7 mouse cellular contexts compared by ENCODE assay signal in genomic region chr2:91079026-91079384, GRCm38 (mm10). TPM values are rescaled to one million over a fixed set of nuclear protein-coding genes. Genes with fewer than 3 reads are reported as not detected.
A peak's percentile ranks its signal among the peaks of the same experiment; 100 is the strongest.
DNase-seq lines count a peak whose midpoint lies in the region; ATAC-seq and TF ChIP-seq lines count a peak whose summit lies in the region.

No protein-coding gene starts in this region.

- TF ChIP-seq EP300 in lung, postnatal 0 days (IDR thresholded peaks at IDR 0.05), result no peak

- H3K4me1 ChIP-seq in lung, postnatal 0 days (ENCODE audit: insufficient read depth, low read depth, low read length), result no peaks in the 10 kb centered on the region; the same call in 1 of the 2 replicates
- H3K4me1 ChIP-seq in forebrain, embryonic 12.5 days, result peaks cover 13% of the 10 kb centered on the region
- H3K4me1 ChIP-seq in limb, embryonic 12.5 days (replicated peaks), result peaks cover 15% of the 10 kb centered on the region
- no peaks in the 10 kb centered on the region for H3K4me1 ChIP-seq in stomach, embryonic 14.5 days (ENCODE audit: control insufficient read depth, insufficient read depth, low read length)

- 23% methylated on average over 5 of the region's 5 CpGs for WGBS in lung, postnatal 0 days
- WGBS in forebrain, embryonic 12.5 days, result 35% methylated on average over 5 of the region's 5 CpGs
- 28% methylated on average over 5 of the region's 5 CpGs for WGBS in limb, embryonic 12.5 days
- 26% methylated on average over 5 of the region's 5 CpGs for WGBS in stomach, embryonic 14.5 days

- H3K9me3 ChIP-seq in lung, postnatal 0 days (ENCODE audit: low read length), result no peaks in the 10 kb centered on the region
- no peaks in the 10 kb centered on the region for H3K9me3 ChIP-seq in forebrain, embryonic 12.5 days
- no peaks in the 10 kb centered on the region for H3K9me3 ChIP-seq in limb, embryonic 12.5 days
- H3K9me3 ChIP-seq in stomach, embryonic 14.5 days (ENCODE audit: control insufficient read depth, low read depth, low read length), result no peaks in the 10 kb centered on the region

- no peak overlapping the region for H3K27ac ChIP-seq in lung, postnatal 0 days (ENCODE audit: low read length)
- H3K27ac ChIP-seq in forebrain, embryonic 12.5 days, result no peak overlapping the region
- H3K27ac ChIP-seq in limb, embryonic 12.5 days, result no peak overlapping the region
- no peak overlapping the region for H3K27ac ChIP-seq in stomach, embryonic 14.5 days (ENCODE audit: low read length)

- TF ChIP-seq CTCF in lung, postnatal 0 days (IDR thresholded peaks at IDR 0.05), result no peak

- no peaks in the 10 kb centered on the region for H3K27me3 ChIP-seq in lung, postnatal 0 days (replicated peaks; ENCODE audit: insufficient read depth, low read length)
- H3K27me3 ChIP-seq in forebrain, embryonic 12.5 days, result peaks cover 15% of the 10 kb centered on the region; the same call in 1 of the 2 replicates
- 0 out of 2 replicates have a peak, but pooled peaks cover 10% of the 10 kb centered on the region for H3K27me3 ChIP-seq in limb, embryonic 12.5 days
- no peaks in the 10 kb centered on the region for H3K27me3 ChIP-seq in stomach, embryonic 14.5 days (ENCODE audit: control insufficient read depth, insufficient read depth, low read length)

- DNase-seq in lung, postnatal 0 days (ENCODE audit: low spot score), result no peak
- DNase-seq in lung, adult 18-20 months, result no peak
- DNase-seq in adrenal gland, postnatal 25 days, result no peak

- H3K4me2 ChIP-seq in lung, postnatal 0 days (replicated peaks; ENCODE audit: low read depth, low read length), result peak overlapping the region; percentile 98
- peak overlapping the region; percentile 96 for H3K4me2 ChIP-seq in forebrain, embryonic 12.5 days
- H3K4me2 ChIP-seq in limb, embryonic 12.5 days, result peak overlapping the region; percentile 99
- H3K4me2 ChIP-seq in stomach, embryonic 14.5 days (replicated peaks; ENCODE audit: low read depth, low read length), result peak overlapping the region; percentile 90

- H3K4me3 ChIP-seq in lung, postnatal 0 days (ENCODE audit: low read depth, low read length), result peak overlapping the region; percentile 45
- peak overlapping the region; percentile 54 for H3K4me3 ChIP-seq in forebrain, embryonic 12.5 days (replicated peaks)
- peak overlapping the region; percentile 62 for H3K4me3 ChIP-seq in limb, embryonic 12.5 days (replicated peaks)
- peak overlapping the region; percentile 50 for H3K4me3 ChIP-seq in stomach, embryonic 14.5 days (ENCODE audit: low read depth, low read length)

- no peak; the same call in 1 of the 2 replicates for ATAC-seq in lung, postnatal 0 days
- ATAC-seq in forebrain, embryonic 12.5 days (ENCODE audit: low FRiP score), result no peak
- ATAC-seq in limb, embryonic 12.5 days (ENCODE audit: insufficient number of reproducible peaks, insufficient read depth, low FRiP score, low TSS enrichment, low read depth), result no peak
- no peak for ATAC-seq in stomach, embryonic 14.5 days (ENCODE audit: insufficient number of reproducible peaks, insufficient read depth, low FRiP score, low read depth)
- ATAC-seq in inflammation-experienced regulatory T-cells, adult 6 months, result no peak

- H3K36me3 ChIP-seq in lung, postnatal 0 days (ENCODE audit: insufficient read depth, low read length), result no peaks in the 10 kb centered on the region
- no peaks in the 10 kb centered on the region for H3K36me3 ChIP-seq in forebrain, embryonic 12.5 days (replicated peaks)
- H3K36me3 ChIP-seq in limb, embryonic 12.5 days, result no peaks in the 10 kb centered on the region
- H3K36me3 ChIP-seq in stomach, embryonic 14.5 days (ENCODE audit: control insufficient read depth, insufficient read depth, low read length), result no peaks in the 10 kb centered on the region

- H3K9ac ChIP-seq in lung, postnatal 0 days (replicated peaks; ENCODE audit: low read depth), result peak overlapping the region; percentile 48; the same call in 1 of the 2 replicates
- peak overlapping the region; percentile 79 for H3K9ac ChIP-seq in forebrain, embryonic 12.5 days
- H3K9ac ChIP-seq in limb, embryonic 12.5 days (replicated peaks), result peak overlapping the region; percentile 79
- peak overlapping the region; percentile 64 for H3K9ac ChIP-seq in stomach, embryonic 14.5 days (replicated peaks; ENCODE audit: low read depth, low read length)

RNA-seq across cellular contexts. Expression of gene Spi1, which starts 3.2 kb away (rescaled TPM):
- polyA plus RNA-seq in lung, postnatal 0 days (2015; fragmentation: Nextera tagmentation; extraction: Ambion mirVana), result 23.9 and 24.2 TPM in 2 replicates
- 1.7 and 2.7 TPM in 2 replicates for polyA plus RNA-seq in forebrain, embryonic 12.5 days (2016; fragmentation: Nextera tagmentation; extraction: Ambion mirVana)
- 2.8 and 3.3 TPM in 2 replicates for polyA plus RNA-seq in limb, embryonic 12.5 days (2016; fragmentation: Nextera tagmentation; extraction: Ambion mirVana)
- polyA plus RNA-seq in stomach, embryonic 14.5 days (2014; fragmentation: Nextera tagmentation; extraction: Ambion mirVana), result 6.0 and 6.1 TPM in 2 replicates
- under 1 TPM in 1 of 3 experiments, not detected in 2; 0.68 TPM for polyA plus RNA-seq in inflammation-experienced regulatory T-cells, adult 6 months (2017; shearing (Covaris generic))
- 3.0 and 3.3 TPM in 2 replicates for total RNA-seq in adrenal gland, postnatal 25 days (2021)

RNA-seq across cellular contexts. Expression of gene Slc39a13, which starts 8.8 kb away (rescaled TPM):
- 32.6 and 34.4 TPM in 2 replicates for polyA plus RNA-seq in lung, postnatal 0 days (2015; fragmentation: Nextera tagmentation; extraction: Ambion mirVana)
- polyA plus RNA-seq in forebrain, embryonic 12.5 days (2016; fragmentation: Nextera tagmentation; extraction: Ambion mirVana), result 22.6 and 24.3 TPM in 2 replicates
- polyA plus RNA-seq in limb, embryonic 12.5 days (2016; fragmentation: Nextera tagmentation; extraction: Ambion mirVana), result 45.2 and 49.0 TPM in 2 replicates
- polyA plus RNA-seq in stomach, embryonic 14.5 days (2014; fragmentation: Nextera tagmentation; extraction: Ambion mirVana), result 42.8 and 45.8 TPM in 2 replicates
- 10 to 100 TPM; 18.5 to 28.5 (median 23.3) TPM for polyA plus RNA-seq in inflammation-experienced regulatory T-cells, adult 6 months (2017; shearing (Covaris generic))
- 31.2 and 32.7 TPM in 2 replicates for total RNA-seq in adrenal gland, postnatal 25 days (2021)

RNA-seq across cellular contexts. Expression of gene Psmc3, which starts 25.2 kb away (rescaled TPM):
- polyA plus RNA-seq in lung, postnatal 0 days (2015; fragmentation: Nextera tagmentation; extraction: Ambion mirVana), result 181 and 186 TPM in 2 replicates
- polyA plus RNA-seq in forebrain, embryonic 12.5 days (2016; fragmentation: Nextera tagmentation; extraction: Ambion mirVana), result 294 and 301 TPM in 2 replicates
- polyA plus RNA-seq in limb, embryonic 12.5 days (2016; fragmentation: Nextera tagmentation; extraction: Ambion mirVana), result 350 and 352 TPM in 2 replicates
- polyA plus RNA-seq in stomach, embryonic 14.5 days (2014; fragmentation: Nextera tagmentation; extraction: Ambion mirVana), result 302 and 313 TPM in 2 replicates
- 100 to 1,000 TPM; 197 to 219 (median 204) TPM for polyA plus RNA-seq in inflammation-experienced regulatory T-cells, adult 6 months (2017; shearing (Covaris generic))
- 203 and 258 TPM in 2 replicates for total RNA-seq in adrenal gland, postnatal 25 days (2021)

RNA-seq across cellular contexts. Expression of gene Mybpc3, which starts 38.9 kb away (rescaled TPM):
- polyA plus RNA-seq in lung, postnatal 0 days (2015; fragmentation: Nextera tagmentation; extraction: Ambion mirVana), result 4.7 and 6.5 TPM in 2 replicates
- polyA plus RNA-seq in forebrain, embryonic 12.5 days (2016; fragmentation: Nextera tagmentation; extraction: Ambion mirVana), result 0.14 and 0.19 TPM in 2 replicates
- 0.09 and 0.12 TPM in 2 replicates for polyA plus RNA-seq in limb, embryonic 12.5 days (2016; fragmentation: Nextera tagmentation; extraction: Ambion mirVana)
- 0.35 and 0.42 TPM in 2 replicates for polyA plus RNA-seq in stomach, embryonic 14.5 days (2014; fragmentation: Nextera tagmentation; extraction: Ambion mirVana)
- not detected for polyA plus RNA-seq in inflammation-experienced regulatory T-cells, adult 6 months (2017; shearing (Covaris generic))
- not detected in 2 replicates for total RNA-seq in adrenal gland, postnatal 25 days (2021)

RNA-seq across cellular contexts. Expression of gene Rapsn, which starts 43.6 kb away (rescaled TPM):
- polyA plus RNA-seq in lung, postnatal 0 days (2015; fragmentation: Nextera tagmentation; extraction: Ambion mirVana), result 0.84 and 1.8 TPM in 2 replicates
- polyA plus RNA-seq in forebrain, embryonic 12.5 days (2016; fragmentation: Nextera tagmentation; extraction: Ambion mirVana), result 1.9 and 2.6 TPM in 2 replicates
- 8.5 and 8.7 TPM in 2 replicates for polyA plus RNA-seq in limb, embryonic 12.5 days (2016; fragmentation: Nextera tagmentation; extraction: Ambion mirVana)
- 1.3 and 1.6 TPM in 2 replicates for polyA plus RNA-seq in stomach, embryonic 14.5 days (2014; fragmentation: Nextera tagmentation; extraction: Ambion mirVana)
- polyA plus RNA-seq in inflammation-experienced regulatory T-cells, adult 6 months (2017; shearing (Covaris generic)), result 1 to 10 TPM; 2.0 to 4.7 (median 4.6) TPM
- 2.1 and 2.9 TPM in 2 replicates for total RNA-seq in adrenal gland, postnatal 25 days (2021)
